Mouse (Mus musculus) A20 (cell line): ENCODE results near the gene Apeh.

Experiments
- DNase-seq: peaks from one replicate; pipeline ENCODE4 v3.0.0-alpha.2; 2011; ENCODE audit warnings: low read depth, low spot score

The Apeh gene

GRCm38 (mm10) chr9:108052411-108052810 is 42.0 kb downstream of the Apeh start:
- DNase-seq, result no peak

DNA sequence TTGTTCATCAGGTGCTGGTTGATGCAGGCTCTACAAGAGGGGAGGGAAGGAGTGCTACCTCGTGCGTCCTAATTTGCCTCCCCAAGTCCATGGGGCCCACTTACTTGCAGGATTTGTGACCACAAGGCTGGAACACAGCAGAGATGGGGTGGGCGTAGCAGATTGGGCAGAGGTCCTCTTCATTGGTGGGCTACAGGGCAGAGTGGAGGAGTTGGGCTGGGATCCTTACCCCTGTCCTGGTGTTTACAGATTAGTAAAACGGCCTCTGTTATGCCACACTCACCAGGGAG is 42.5 kb downstream of the Apeh start:
- DNase-seq, result no peak

- no peak for DNase-seq
Observed at GRCm38 (mm10) chr9:108051184-108051930, 43.0 kb downstream of the Apeh start.

- no peak for DNase-seq
Observed at GRCm38 (mm10) chr9:108049561-108050251, 44.7 kb downstream of the Apeh start.

- DNase-seq, result peak; percentile 98
Observed at GRCm38 (mm10) chr9:108049016-108049455, 45.4 kb downstream of the Apeh start, which contains the start of gene Gmppb. Gene Gmppb, plus strand, starts transcription at chr9:108049242.

DNA sequence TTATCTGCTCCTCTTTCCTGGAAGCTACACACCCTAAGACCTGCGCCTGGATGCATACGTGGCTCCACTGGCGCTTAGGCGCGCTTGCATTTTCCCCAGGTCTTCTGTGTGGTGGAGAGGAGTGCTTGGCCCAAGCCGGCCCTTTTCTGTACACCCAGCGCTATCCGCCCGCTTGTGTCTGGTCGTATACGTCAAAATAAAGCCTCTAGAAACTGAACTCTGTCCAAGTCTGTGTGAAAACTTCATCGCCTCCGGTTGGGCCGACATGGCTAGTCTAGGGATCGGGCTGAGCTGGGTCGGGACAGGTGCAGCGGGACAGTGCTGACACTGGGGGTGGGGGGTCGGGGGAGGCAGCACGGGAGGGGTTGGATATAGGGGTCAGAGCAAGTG is 45.8 kb downstream of the Apeh start:
- DNase-seq, result no peak

DNA sequence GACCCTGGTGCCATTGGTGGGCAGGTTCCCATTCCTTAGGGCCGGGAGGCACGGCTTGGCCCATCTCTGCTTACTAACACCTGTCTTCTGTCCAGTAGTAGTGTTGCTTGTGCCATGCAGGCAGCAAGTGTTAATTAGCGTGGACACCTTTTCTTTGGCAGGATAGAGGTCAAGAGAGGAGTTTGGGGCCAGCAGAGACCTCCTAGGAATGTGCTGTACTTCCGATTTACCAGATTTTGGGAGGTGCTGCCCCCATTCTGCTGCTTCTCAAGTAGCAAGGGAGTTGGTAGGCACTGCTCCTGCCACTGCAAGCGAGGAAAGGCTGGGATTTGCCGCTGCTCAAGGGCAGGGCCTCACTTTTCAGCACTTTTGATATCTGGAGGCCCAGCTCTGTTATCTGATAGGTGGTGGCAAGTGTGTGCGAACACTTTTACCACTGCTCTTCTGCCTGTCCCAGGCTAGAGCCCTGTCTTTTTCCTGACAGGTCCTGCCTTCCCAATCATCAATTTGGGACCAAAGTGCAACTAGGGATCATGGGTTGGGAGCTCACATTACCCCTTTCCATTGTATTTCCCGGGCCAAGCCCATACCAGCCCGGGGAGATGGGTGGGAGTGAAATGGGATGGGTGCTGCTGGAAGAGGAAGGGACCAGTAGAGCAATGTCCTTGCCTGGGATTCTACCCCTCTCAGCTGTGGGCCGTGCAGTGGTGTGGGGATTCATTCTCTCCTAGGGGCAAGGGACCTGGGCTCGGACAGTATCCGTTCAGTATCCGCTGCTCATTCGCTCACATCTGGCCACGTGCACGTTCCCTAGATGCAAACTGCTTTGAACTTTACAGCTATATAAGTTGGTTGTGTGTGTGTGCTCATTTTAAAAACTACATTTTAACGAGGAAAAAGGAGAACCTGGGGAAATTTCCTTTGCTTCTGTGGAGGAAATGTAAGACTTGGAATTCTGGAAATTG is 46.5 kb downstream of the Apeh start:
- no peak for DNase-seq

DNA sequence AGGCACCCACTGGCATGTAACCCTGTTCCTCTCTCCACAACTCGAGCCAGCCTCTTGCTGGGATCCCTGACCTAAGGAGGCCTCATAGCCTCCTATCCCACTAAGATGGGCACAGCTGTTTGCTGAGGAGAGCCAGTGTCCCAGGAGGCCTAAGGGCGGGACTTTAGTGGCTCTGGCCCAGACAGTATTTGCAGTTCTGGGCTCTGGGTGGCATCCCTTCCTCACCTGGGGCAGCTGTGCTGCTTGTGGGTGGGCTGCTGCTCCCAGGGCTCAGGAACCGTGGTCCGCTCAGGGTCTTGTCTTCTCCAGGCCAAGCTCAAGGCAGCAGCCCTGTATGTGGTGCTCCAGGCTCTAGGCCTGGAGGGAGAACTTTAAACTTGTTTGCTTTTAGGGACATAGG is 47.8 kb downstream of the Apeh start:
- DNase-seq, result no peak

- DNase-seq, result no peak
Observed at GRCm38 (mm10) chr9:108044751-108045492, 49.5 kb downstream of the Apeh start.
